12 mouse cellular contexts compared by ENCODE assay signal in genomic region chr3:101274041-101274770, GRCm38 (mm10). TPM values are rescaled to one million over a fixed set of nuclear protein-coding genes. Genes with fewer than 3 reads are reported as not detected.
DNase-seq lines count a peak whose midpoint lies in the region; ATAC-seq and TF ChIP-seq lines count a peak whose summit lies in the region.
"Had no signal": no experiment of that assay in that cellular context is flagged by ENCODE, and none has a peak within 500 bp of the region (broad histone marks: within the 10 kb centered on the region; RNA-seq: fewer than 3 reads in every experiment).

No protein-coding gene starts in this region.

- no peak for TF ChIP-seq CTCF in layer of hippocampus, adult 2 months (conservative IDR thresholded peaks at IDR 0.05)

- no peaks in the 10 kb centered on the region for H3K27me3 ChIP-seq in forebrain, embryonic 14.5 days (replicated peaks; ENCODE audit: control insufficient read depth, insufficient read depth, low read length)
- no peaks in the 10 kb centered on the region for H3K27me3 ChIP-seq in forebrain, embryonic 12.5 days
- H3K27me3 ChIP-seq: CH12.LX; embryonic facial prominence, embryonic 15.5 days had no signal

- no peak overlapping the region for H3K9ac ChIP-seq in forebrain, embryonic 14.5 days (ENCODE audit: low read length)
- H3K9ac ChIP-seq in forebrain, embryonic 12.5 days, result no peak overlapping the region
- H3K9ac ChIP-seq: embryonic facial prominence, embryonic 15.5 days had no signal

- no peak overlapping the region for H3K4me2 ChIP-seq in forebrain, embryonic 14.5 days (ENCODE audit: low read length)
- H3K4me2 ChIP-seq in forebrain, embryonic 12.5 days, result no peak overlapping the region
- H3K4me2 ChIP-seq: embryonic facial prominence, embryonic 15.5 days had no signal

- no peak overlapping the region for H3K4me3 ChIP-seq in forebrain, embryonic 14.5 days (ENCODE audit: low read depth, low read length)
- H3K4me3 ChIP-seq in forebrain, embryonic 12.5 days (replicated peaks), result no peak overlapping the region
- no peak overlapping the region for H3K4me3 ChIP-seq in layer of hippocampus, adult 2 months
- H3K4me3 ChIP-seq: embryonic facial prominence, embryonic 15.5 days had no signal

- no peak overlapping the region for H3K27ac ChIP-seq in forebrain, embryonic 14.5 days (ENCODE audit: low read depth, low read length)
- no peak overlapping the region for H3K27ac ChIP-seq in forebrain, embryonic 12.5 days
- H3K27ac ChIP-seq in layer of hippocampus, adult 2 months, result no peak overlapping the region
- H3K27ac ChIP-seq: embryonic facial prominence, embryonic 15.5 days had no signal

- H3K36me3 ChIP-seq in forebrain, embryonic 14.5 days (ENCODE audit: control insufficient read depth, insufficient read depth, low read length), result no peaks in the 10 kb centered on the region
- no peaks in the 10 kb centered on the region for H3K36me3 ChIP-seq in forebrain, embryonic 12.5 days (replicated peaks)
- H3K36me3 ChIP-seq: embryonic facial prominence, embryonic 15.5 days had no signal

- peak; percentile 38 for DNase-seq in forebrain, embryonic 14.5 days (ENCODE audit: low spot score)
- peak; percentile 52 to 63 for DNase-seq in left cerebral cortex, postnatal 14 days (ENCODE audit: low spot score in 2 of 2)
- no peak for DNase-seq in left cerebral cortex, postnatal 36 days (ENCODE audit: low spot score in 2 of 2)
- DNase-seq in adipocyte (ENCODE audit: low spot score), result peak; percentile 72
- peak; percentile 37 to 39 for DNase-seq in layer of hippocampus, adult 2 months (ENCODE audit: low spot score in 2 of 2)
- no peak for DNase-seq in natural killer cell, adult 2 months (ENCODE audit: low spot score in 2 of 2)
- DNase-seq: adrenal gland, adult 8-10 months; lung, adult 2 months had no signal

- intact Hi-C loops in left cerebral cortex, postnatal 14 days (cut with DNase I), result no loop called here
- intact Hi-C loops in left cerebral cortex, postnatal 36 days (cut with DNase I), result no loop called here

- no peak for ATAC-seq in forebrain, embryonic 14.5 days
- ATAC-seq in forebrain, embryonic 12.5 days (ENCODE audit: low FRiP score), result no peak
- no peak for ATAC-seq in granulocyte monocyte progenitor cell, adult 5-6 weeks (replicated peaks; ENCODE audit: poor library complexity, severe bottlenecking)

- H3K4me1 ChIP-seq in forebrain, embryonic 14.5 days (ENCODE audit: control insufficient read depth, insufficient read depth, low read length), result peaks cover 3% of the 10 kb centered on the region; the same call in 1 of the 2 replicates
- peaks cover 6% of the 10 kb centered on the region; the same call in 1 of the 2 replicates for H3K4me1 ChIP-seq in forebrain, embryonic 12.5 days
- H3K4me1 ChIP-seq: embryonic facial prominence, embryonic 15.5 days had no signal

- 77% methylated on average over 12 of the region's 12 CpGs for WGBS in forebrain, embryonic 14.5 days
- WGBS in forebrain, embryonic 12.5 days, result 84% methylated on average over 12 of the region's 12 CpGs

- no peaks in the 10 kb centered on the region for H3K9me3 ChIP-seq in forebrain, embryonic 14.5 days (replicated peaks; ENCODE audit: control insufficient read depth, low read length)
- no peaks in the 10 kb centered on the region for H3K9me3 ChIP-seq in forebrain, embryonic 12.5 days
- H3K9me3 ChIP-seq: embryonic facial prominence, embryonic 15.5 days had no signal

RNA-seq across cellular contexts. Expression of gene Cd2, which starts 13.5 kb away (rescaled TPM):
- polyA plus RNA-seq in forebrain, embryonic 14.5 days (2014; fragmentation: Nextera tagmentation; extraction: Ambion mirVana), result 0.30 and 0.45 TPM in 2 replicates
- not detected in 2 replicates for polyA plus RNA-seq in forebrain, embryonic 12.5 days (2016; fragmentation: Nextera tagmentation; extraction: Ambion mirVana)
- total RNA-seq in left cerebral cortex, postnatal 14 days (2021), result not detected
- not detected for total RNA-seq in left cerebral cortex, postnatal 36 days (2021)
- not detected for total RNA-seq in layer of hippocampus, adult 2 months (2021)
- not detected in 2 replicates for total RNA-seq in granulocyte monocyte progenitor cell, adult 5-6 weeks (2014; fragmentation: Nextera tagmentation)
- not detected in 2 replicates for total RNA-seq in granulocyte monocyte progenitor cell, adult 5-6 weeks (2017)

Comparison
In these comparisons a context has a peak if more than half of its experiments do, and no peak if none do; other contexts are left out.
1. DNase-seq: peak in forebrain, embryonic 14.5 days (single experiment), left cerebral cortex, postnatal 14 days (2 of 2), adipocyte (single experiment) and layer of hippocampus, adult 2 months (2 of 2); none in left cerebral cortex, postnatal 36 days (0 of 2) and natural killer cell, adult 2 months (0 of 2).